Mouse (Mus musculus) liver, embryonic 14.5 days (tissue): ENCODE results near the gene Zdhhc19. TPM values are rescaled to one million over a fixed set of nuclear protein-coding genes. Genes with fewer than 3 reads are reported as not detected.

ENCODE experiments used
- ATAC-seq: fragments of 200-750 bp; cut with Nextera tagmentation; 2 replicates; pipeline ENCODE4 v1.8.0; 2017; ENCODE audit warnings: moderate number of reproducible peaks, mild to moderate bottlenecking, moderate library complexity; ENCODE audit not compliant: insufficient read depth
- DNase-seq, 3 experiments: peaks; one replicate each; pipeline ENCODE4 v3.0.0-alpha.2; 2012 to 2013; ENCODE audit warnings: low read depth in 3 of 3, low spot score in 3 of 3
- H3K27ac ChIP-seq: fragments of 300-500 bp; sonication (generic); 2 replicates; pipeline ENCODE4 v1.5.1; 2014; ENCODE audit warnings: moderate library complexity, mild to moderate bottlenecking, control low read depth, inconsistent platforms
- H3K27me3 ChIP-seq: fragments of 300-500 bp; sonication (generic); 2 replicates; pipeline ENCODE4 v1.6.1; 2014; ENCODE audit warnings: mild to moderate bottlenecking, low read length, moderate library complexity; ENCODE audit not compliant: control insufficient read depth, insufficient read depth
- H3K36me3 ChIP-seq: fragments of 300-500 bp; sonication (generic); replicated peaks from 2 replicates; pipeline ENCODE4 v1.6.1; 2014; ENCODE audit warnings: low read depth; ENCODE audit not compliant: control insufficient read depth, insufficient read depth
- H3K4me1 ChIP-seq, 2 experiments: fragments of 200-500 bp in 1 of 2; fragments of 300-500 bp in 1 of 2; sonication (generic) in 1 of 2; replicated peaks; 2 replicates each; pipeline ENCODE4 v1.6.1; 2012 to 2014; ENCODE audit warnings: antibody characterized with exemption in 1 of 2, inconsistent platforms in 1 of 2, low read length in 1 of 2; ENCODE audit not compliant: control insufficient read depth in 2 of 2, insufficient read depth in 2 of 2
- H3K4me2 ChIP-seq: fragments of 300-500 bp; sonication (generic); 2 replicates; pipeline ENCODE4 v1.6.1; 2014; ENCODE audit warnings: low read depth, mild to moderate bottlenecking, control low read depth, moderate library complexity
- H3K4me3 ChIP-seq, 2 experiments: fragments of 200-500 bp in 1 of 2; fragments of 300-500 bp in 1 of 2; sonication (generic) in 1 of 2; 2 replicates each; pipeline ENCODE4 v1.5.1; 2012 to 2014; ENCODE audit warnings: low read depth in 2 of 2, low read length in 2 of 2, mild to moderate bottlenecking in 2 of 2, control low read depth in 1 of 2, inconsistent platforms in 1 of 2, moderate library complexity in 1 of 2; ENCODE audit not compliant: insufficient read depth in 1 of 2
- H3K9ac ChIP-seq: fragments of 300-500 bp; sonication (generic); replicated peaks from 2 replicates; pipeline ENCODE4 v1.6.1; 2014; ENCODE audit warnings: mild to moderate bottlenecking, control low read depth, moderate library complexity
- H3K9me3 ChIP-seq: fragments of 300-500 bp; sonication (generic); 2 replicates; pipeline ENCODE4 v1.6.1; 2016; ENCODE audit warnings: low read length, mixed read lengths; ENCODE audit not compliant: control insufficient read depth
- CTCF ChIP-seq: IDR thresholded peaks from 2 replicates; pipeline ENCODE4 v1.5.1; 2016; ENCODE audit warnings: antibody characterized with exemption, low read depth, control low read depth
- EP300 ChIP-seq: IDR thresholded peaks from 2 replicates; pipeline ENCODE4 v1.6.1; 2016; ENCODE audit warnings: antibody characterized with exemption, low read depth
- WGBS: fragments of 180-500 bp; shearing (Covaris S2); extraction: QIAGEN DNeasy Blood & Tissue Kit; methylation state at CpG from one replicate; pipeline ENCODE4 v1.1.7; 2014; ENCODE audit not compliant: insufficient replicate concordance; 5-methylcytosine and 5-hydroxymethylcytosine counted together
- polyA plus RNA-seq, 2 experiments: library from polyadenylated mRNA; depleted of rRNA in 1 of 2; stranded (reverse) in 1 of 2; unstranded in 1 of 2; fragments of >200 nt; fragmentation: Nextera tagmentation in 1 of 2; extraction: Ambion mirVana in 1 of 2; gene quantifications; 2 replicates each; pipeline versions ENCODE4 v1.2.1 to v1.2.3; 2012 to 2014

Gene Zdhhc19
- polyA plus RNA-seq, 2 experiments, result not detected

DNA sequence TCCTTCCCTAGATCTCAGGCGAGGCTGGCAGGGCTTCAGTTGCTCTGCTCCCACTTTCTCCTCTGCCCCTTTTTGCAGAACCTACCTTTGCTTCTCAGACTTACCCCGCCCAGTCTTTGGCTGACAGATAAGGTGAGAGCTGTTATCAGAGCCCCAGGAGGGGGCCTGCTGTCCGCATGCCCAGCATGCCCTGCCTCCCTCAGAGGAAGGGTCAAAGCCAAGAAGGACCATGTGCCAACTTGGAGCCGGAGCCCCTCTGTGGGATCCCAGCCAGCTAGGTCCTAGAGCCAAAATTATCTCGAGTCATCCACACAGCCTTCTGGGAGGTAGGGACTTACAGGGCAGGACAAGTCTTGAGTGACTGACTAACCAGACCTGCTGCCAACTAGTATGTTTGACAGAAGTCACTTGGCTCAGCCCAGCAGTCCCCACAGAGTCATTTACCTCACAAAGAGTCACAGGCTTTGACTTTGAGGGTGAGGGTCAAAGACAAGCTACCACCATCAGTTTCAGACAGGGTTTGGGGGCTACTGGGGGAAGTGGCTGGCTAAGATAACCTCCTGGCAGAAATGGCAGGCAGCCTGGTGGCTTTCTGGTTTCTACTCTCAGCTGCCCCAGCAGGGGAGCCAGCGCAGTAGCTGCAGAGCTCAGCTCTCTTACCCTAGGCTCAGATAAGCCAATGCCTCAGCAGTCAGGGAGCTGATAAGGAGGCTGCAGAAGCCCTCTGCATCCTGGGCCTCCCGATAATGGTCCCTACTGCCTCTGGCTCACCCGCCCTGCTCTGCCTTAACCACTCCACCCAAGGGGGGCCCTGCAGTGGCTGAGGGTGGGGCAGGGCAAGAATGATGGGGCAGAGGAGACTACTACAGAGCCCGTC is 13.2 kb downstream of the Zdhhc19 start:
- ATAC-seq (peak; percentile 89), DNase-seq (peak; percentile 98)
- Histone ChIP-seq H3K4me1 (peaks cover 68 to 69% of the 10 kb centered on the region in 2 experiments), H3K9me3 (no peaks in the 10 kb centered on the region), H3K9ac (peak overlapping the region; percentile 87), H3K27ac (peak overlapping the region; percentile 100), H3K4me2 (peak overlapping the region; percentile 96), H3K4me3 (peak overlapping the region; percentile 49 to 59), H3K36me3 (no peaks in the 10 kb centered on the region), H3K27me3 (no peaks in the 10 kb centered on the region)
- peak; percentile 99 for TF ChIP-seq EP300
- TF ChIP-seq CTCF, result peak; percentile 87
- WGBS, result 11% methylated on average over 9 of the region's 9 CpGs

DNA sequence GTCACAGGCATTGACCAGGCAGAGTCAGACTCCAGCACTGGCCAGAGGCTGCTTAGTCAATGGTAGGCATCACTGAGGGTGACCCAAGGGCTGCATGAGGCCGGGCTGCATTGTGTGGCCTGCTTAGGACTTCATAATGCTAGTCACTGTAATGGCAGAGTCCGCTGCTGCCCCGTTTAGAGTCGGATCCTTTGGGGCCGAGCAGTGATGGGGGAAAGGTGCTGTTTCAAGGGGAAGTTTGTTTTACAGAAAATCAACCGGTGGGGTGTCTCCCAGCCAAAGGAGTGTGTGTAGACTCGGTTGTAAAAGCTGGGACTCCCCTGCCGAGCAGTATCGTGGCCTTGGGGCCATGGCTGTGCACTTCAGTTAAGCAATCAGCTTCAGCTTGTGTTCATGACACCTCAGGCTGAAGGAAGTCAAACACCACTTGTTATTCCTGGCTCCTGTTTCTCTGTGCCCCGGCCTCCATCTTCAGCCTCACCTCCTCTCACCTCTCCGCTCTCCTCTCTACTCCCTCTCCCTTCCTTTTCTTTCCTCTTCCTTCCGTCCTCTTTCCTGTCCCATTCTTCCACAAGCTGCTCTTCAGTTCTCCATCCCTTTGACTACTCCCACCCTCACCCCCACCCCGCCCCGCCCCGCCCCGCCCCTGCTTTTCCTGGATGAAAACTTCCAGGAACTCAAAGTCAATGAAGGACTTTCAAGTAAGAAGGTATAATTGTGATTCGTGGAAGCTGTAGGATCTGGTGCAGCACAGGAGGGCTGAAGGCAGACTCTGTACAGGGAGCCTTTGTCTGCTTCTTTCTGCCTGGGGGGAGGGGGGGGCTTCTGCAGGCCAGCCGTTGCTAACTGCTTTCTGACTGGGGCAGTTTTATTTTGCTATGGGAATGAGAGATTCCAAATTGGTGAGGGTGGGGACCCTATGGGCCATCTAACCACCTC is 14.6 kb downstream of the Zdhhc19 start:
- H3K4me3 ChIP-seq, result peak overlapping the region; percentile 17 to 32
- no peaks in the 10 kb centered on the region for H3K27me3 ChIP-seq
- no peak for TF ChIP-seq EP300
- no peak for TF ChIP-seq CTCF
- H3K36me3 ChIP-seq, result no peaks in the 10 kb centered on the region
- peak overlapping the region; percentile 100 for H3K27ac ChIP-seq
- WGBS, result 31% methylated on average over 18 of the region's 18 CpGs
- H3K4me2 ChIP-seq, result peak overlapping the region; percentile 96
- H3K9me3 ChIP-seq, result no peaks in the 10 kb centered on the region
- peak overlapping the region; percentile 68 for H3K9ac ChIP-seq
- no peak for ATAC-seq
- H3K4me1 ChIP-seq, result peaks cover 71 to 75% of the 10 kb centered on the region in 2 experiments
- DNase-seq, result peak in 1 of 3 experiments; percentile 73

DNA sequence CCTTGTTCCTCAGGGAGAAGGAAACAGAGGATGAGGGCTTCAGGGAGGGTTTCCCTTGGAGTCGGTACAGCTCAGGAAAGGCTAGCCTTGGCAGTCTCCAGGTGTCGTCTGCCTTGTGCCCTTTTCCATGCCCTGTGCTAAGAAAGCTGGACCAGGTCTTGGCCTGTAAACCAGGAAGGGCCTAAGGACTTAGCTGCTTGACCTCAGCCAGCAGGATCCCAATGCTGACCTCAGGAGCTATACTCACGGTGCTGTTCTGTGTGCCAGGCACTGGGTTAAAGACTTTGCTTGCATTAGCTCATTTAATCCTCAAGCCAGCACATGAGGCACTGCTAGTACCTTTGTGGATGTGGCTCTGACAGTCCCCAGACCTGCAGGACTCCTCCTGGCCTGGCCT is 15.3 kb downstream of the Zdhhc19 start:
- Histone ChIP-seq H3K9ac (peak overlapping the region; percentile 68), H3K4me3 (peak overlapping the region; percentile 6 to 17; a peak in 3 of 4 replicates), H3K9me3 (no peaks in the 10 kb centered on the region), H3K4me1 (peaks cover 77 to 80% of the 10 kb centered on the region in 2 experiments), H3K4me2 (peak overlapping the region; percentile 96), H3K27ac (peak overlapping the region; percentile 100), H3K36me3 (no peaks in the 10 kb centered on the region), H3K27me3 (no peaks in the 10 kb centered on the region)
- DNase-seq (no peak), ATAC-seq (no peak)
- TF ChIP-seq CTCF, result no peak
- TF ChIP-seq EP300, result no peak
- WGBS, result 71% methylated on average over 3 of the region's 3 CpGs

DNA sequence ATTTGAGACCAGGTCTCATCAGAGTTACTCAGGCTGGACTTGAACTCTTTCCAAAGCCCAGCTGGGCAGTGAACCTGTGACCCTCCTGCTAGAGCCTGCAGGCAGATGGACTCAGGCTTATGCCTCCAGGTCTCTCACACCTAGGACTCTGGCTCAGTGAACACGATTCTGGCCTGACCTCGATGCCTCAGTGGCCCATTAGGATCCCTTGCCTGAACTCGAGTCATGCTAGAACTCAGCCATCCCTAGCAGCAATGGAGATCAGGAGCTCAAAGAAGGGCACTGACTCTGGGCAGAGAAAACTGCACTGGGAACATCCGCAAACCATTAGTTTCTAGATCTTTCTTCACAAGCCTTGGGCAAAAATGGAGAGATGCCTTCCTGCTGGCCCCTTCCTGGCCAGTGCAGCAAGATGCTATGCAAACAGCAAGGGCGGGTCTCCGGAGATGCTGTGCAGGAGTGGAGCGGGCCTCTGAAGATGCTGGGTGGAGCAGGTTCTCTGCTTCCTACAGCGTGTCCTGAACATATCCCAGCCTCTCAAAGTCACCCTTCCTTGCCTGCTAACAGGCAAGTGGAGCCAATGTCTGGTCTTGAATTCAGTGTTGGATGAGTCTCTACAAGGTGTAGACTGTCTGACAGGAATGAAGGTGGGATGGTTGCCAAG is 15.9 kb downstream of the Zdhhc19 start:
- WGBS, result 64% methylated on average over 8 of the region's 8 CpGs
- H3K27ac ChIP-seq, result peak overlapping the region; percentile 100
- H3K9ac ChIP-seq, result peak overlapping the region; percentile 68

More for the DNA sequence above, 15.9 kb downstream of the Zdhhc19 start:
- no peaks in the 10 kb centered on the region for H3K36me3 ChIP-seq
- DNase-seq (peak in 1 of 3 experiments; percentile 56), ATAC-seq (no peak)
- no peaks in the 10 kb centered on the region for H3K9me3 ChIP-seq
- H3K4me1 ChIP-seq, result peaks cover 80% of the 10 kb centered on the region in 2 experiments
- TF ChIP-seq EP300, result peak; percentile 19; the same call in 1 of the 2 replicates
- no peak for TF ChIP-seq CTCF
- H3K4me3 ChIP-seq, result peak overlapping the region in 1 of 2 experiments; percentile 9; a peak in 1 of 4 replicates
- no peaks in the 10 kb centered on the region for H3K27me3 ChIP-seq
- peak overlapping the region; percentile 96 for H3K4me2 ChIP-seq
